Mouse (Mus musculus) liver, embryonic 14.5 days (tissue): Measurements from ENCODE around the gene Ctxn1.

Experiments
- CTCF ChIP-seq: IDR thresholded peaks from 2 replicates; pipeline ENCODE4 v1.5.1; 2016; ENCODE audit warnings: antibody characterized with exemption, low read depth, control low read depth
- EP300 ChIP-seq: IDR thresholded peaks from 2 replicates; pipeline ENCODE4 v1.6.1; 2016; ENCODE audit warnings: antibody characterized with exemption, low read depth

- TF ChIP-seq CTCF (no peak), EP300 (no peak)
Measured at GRCm38 (mm10) chr8:4252116-4252760, 6.8 kb downstream of the Ctxn1 start.
